Mouse (Mus musculus) C2C12 (cell line): Measurements from ENCODE around the gene Faf1.

Source experiments
- CEBPB ChIP-seq: IDR thresholded peaks from one replicate; pipeline ENCODE4 v1.6.1; 2011; ENCODE audit warnings: low read depth, mild to moderate bottlenecking, control low read depth, moderate library complexity
- CTCF ChIP-seq: IDR thresholded peaks from one replicate; pipeline ENCODE4 v1.5.1; 2011; ENCODE audit not compliant: control insufficient read depth, insufficient read depth, insufficient read length
- FOSL1 ChIP-seq: IDR thresholded peaks from one replicate; pipeline ENCODE4 v1.8.0; 2011; ENCODE audit warnings: mild to moderate bottlenecking, low read length; ENCODE audit not compliant: poor library complexity, insufficient read depth, severe bottlenecking
- MAX ChIP-seq: IDR thresholded peaks from one replicate; pipeline ENCODE4 v1.6.1; 2011; ENCODE audit warnings: mild to moderate bottlenecking, control low read depth
- MYOD1 ChIP-seq: IDR thresholded peaks from one replicate; pipeline ENCODE4 v1.6.1; 2011; ENCODE audit warnings: low read depth; ENCODE audit not compliant: control insufficient read depth, insufficient read length
- MYOG ChIP-seq: IDR thresholded peaks from one replicate; pipeline ENCODE4 v1.6.1; 2011; ENCODE audit not compliant: control insufficient read depth, insufficient read length; ENCODE audit errors: extremely low read depth
- USF1 ChIP-seq: IDR thresholded peaks from one replicate; pipeline ENCODE4 v1.6.1; 2011; ENCODE audit warnings: low read depth, mild to moderate bottlenecking, control low read depth, moderate library complexity

- no peak for TF ChIP-seq CTCF
- no peak for TF ChIP-seq MAX
- TF ChIP-seq MYOD1, result no peak
- no peak for TF ChIP-seq MYOG
- TF ChIP-seq USF1, result no peak
- no peak for TF ChIP-seq FOSL1
- no peak for TF ChIP-seq CEBPB
These were observed 186.6 kb downstream of the Faf1 start for GRCm38 (mm10) chr4:109863021-109863420.
